Mouse (Mus musculus) brain, embryonic 14.5 days (tissue): ENCODE data around the gene Il12a.

Experiments
- CTCF ChIP-seq: fragments of 200-500 bp; IDR thresholded peaks from 2 replicates; pipeline ENCODE4 v1.5.1; 2012; ENCODE audit warnings: inconsistent platforms, mild to moderate bottlenecking, moderate library complexity, borderline replicate concordance; ENCODE audit not compliant: insufficient read depth, insufficient read length; ENCODE audit errors: extremely low read depth
- POLR2A ChIP-seq: fragments of 200-500 bp; IDR thresholded peaks from 2 replicates; pipeline ENCODE4 v1.6.1; 2012; ENCODE audit warnings: mild to moderate bottlenecking, inconsistent platforms, borderline replicate concordance; ENCODE audit not compliant: poor library complexity, insufficient read depth, insufficient read length, severe bottlenecking; ENCODE audit errors: extremely low read depth

DNA sequence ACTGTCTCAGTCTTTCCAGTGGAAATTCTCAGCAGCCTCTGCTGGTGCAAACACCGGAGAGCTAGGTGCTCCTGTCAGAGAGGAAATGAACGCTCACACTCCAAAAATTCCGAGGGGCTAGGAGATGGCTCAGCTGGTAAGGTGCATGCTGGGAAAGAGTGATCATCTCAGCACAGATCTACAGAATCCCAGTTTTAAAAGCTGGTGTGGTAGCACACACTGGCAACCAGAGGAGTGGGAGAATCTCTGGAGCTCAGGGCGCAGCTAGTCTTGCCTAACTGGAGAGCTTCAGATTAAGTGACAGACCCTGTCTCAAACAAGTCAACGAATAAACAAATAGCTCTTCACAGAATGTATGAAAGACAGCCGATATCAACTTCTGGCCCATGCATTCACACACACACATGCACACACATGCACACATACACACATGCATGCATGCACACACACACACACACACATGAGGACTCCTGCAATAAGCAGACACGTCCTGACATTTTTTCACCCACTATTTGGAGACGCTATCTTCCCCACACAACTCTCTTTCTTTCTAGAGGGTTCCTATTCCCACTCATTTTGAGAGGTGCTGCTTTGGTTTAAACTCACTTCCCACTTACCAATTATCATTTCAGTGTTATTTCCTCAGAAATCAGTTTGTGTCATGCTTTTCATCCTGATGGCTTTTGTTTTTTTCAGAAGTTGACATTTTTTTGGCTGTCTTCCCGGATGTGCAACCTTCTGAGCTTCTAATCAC, 52.5 kb downstream of the Il12a start:
- no peak for TF ChIP-seq CTCF
- no peak for TF ChIP-seq POLR2A
